Mouse (Mus musculus) adrenal gland, adult 10 weeks (tissue): ENCODE results near the gene Cdc34. TPM values are rescaled to one million over a fixed set of nuclear protein-coding genes. Genes with fewer than 3 reads are reported as not detected.

ENCODE experiments used
- polyA plus RNA-seq: library from polyadenylated mRNA; stranded (reverse); fragments of 350-450 nt; fragmentation: Illumina TruSeq; extraction: RNeasy Lipid Tissue Mini Kit (QIAGEN cat#74804); gene quantifications from one replicate; pipeline ENCODE4 v1.2.3, GENCODE M21; 2014; ENCODE audit warnings: low read depth, low replicate concordance

The Cdc34 gene
- polyA plus RNA-seq = not detected

GRCm38 (mm10) chr10:79681591-79682245, at the start of gene Cdc34:
TSS of gene Cdc34 (plus strand) at chr10:79682195.

GRCm38 (mm10) chr10:79637128-79638110, 44.6 kb upstream of the Cdc34 start, which contains the start of gene Shc2:
TSS of gene Shc2 (minus strand) at chr10:79637918.

DNA sequence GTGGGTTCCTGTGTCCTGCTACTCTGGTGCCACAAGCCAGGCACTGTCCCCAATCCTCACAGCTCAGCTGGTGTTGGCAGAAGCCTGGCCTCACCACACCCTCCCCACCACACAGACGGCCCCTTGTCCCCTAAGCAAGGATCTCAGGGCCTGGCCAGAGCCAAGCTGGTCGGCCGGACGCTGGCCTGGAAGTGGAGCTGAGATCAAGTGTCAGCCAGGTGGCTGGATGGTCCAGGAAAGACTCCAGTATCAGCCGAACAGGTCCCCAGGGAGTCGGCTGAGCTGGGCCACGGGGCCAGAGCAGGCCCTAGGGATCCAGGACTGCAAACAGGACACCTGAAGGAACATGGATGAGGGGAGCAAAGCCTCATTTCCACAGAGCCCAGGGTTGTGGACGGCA, 36.3 kb upstream of the Cdc34 start, which contains the start of gene Odf3l2:
Odf3l2 (minus strand) TSS at position 28 of the 400 bp plus-strand sequence.

DNA sequence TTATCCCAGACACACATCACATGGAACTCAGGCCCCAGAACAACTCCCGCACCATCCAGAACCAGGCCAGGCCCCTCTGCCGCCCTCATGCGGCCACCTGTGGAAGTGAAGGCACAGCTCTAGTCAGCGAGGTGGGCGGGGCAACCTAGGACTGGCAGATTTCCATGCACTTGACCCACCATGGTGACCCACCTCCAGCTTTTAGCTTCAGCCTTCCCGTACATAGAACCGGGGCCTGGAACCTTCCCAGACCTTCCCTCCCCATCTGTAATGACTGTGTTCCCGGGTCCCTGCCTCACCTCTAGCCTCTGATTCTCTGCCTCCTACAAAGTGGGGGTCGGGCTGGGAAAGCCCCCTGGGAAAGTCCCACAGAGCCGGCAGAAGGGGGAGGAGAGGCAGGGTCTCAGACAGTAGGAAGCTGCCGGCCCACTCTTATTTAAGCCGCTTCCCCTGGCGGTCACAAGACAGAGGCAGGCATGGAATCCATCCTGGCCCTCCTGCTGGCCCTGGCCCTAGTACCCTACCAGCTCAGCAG, 17.8 kb upstream of the Cdc34 start, which contains the start of gene Madcam1:
Madcam1 (plus strand) TSS at position 429 of the 535 bp plus-strand sequence.

GRCm38 (mm10) chr10:79668771-79669575, 13.0 kb upstream of the Cdc34 start, which contains the start of gene Tpgs1:
TSS of gene Tpgs1 (plus strand) at chr10:79669369.

DNA sequence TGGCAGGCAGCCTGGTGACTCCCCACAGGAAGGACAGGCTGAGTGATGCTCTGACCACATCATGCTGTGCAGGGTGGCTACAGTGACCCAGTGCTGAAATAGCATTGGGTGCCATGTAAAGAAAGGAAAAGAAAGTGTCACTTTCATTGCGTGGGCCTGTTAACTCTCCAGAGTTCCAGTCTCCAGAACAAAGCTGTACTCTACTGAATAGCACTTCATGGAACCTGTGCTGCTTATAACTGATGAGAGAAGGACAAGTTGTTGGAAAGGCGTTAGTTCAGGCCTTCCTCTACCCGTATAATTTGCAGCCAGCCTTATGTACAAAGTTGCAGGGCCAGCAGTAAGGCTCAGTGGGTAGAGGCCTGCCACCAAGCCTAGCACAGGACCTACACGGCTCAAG, 6.7 kb downstream of the Cdc34 start, which contains the start of gene Gzmm:
Gzmm (plus strand) TSS at position 301 of the 400 bp plus-strand sequence.

GRCm38 (mm10) chr10:79704065-79704969, 22.3 kb downstream of the Cdc34 start, which contains the start of gene Bsg:
TSS of gene Bsg (plus strand) at chr10:79704491.

GRCm38 (mm10) chr10:79716254-79716987, 34.4 kb downstream of the Cdc34 start, which contains the start of gene Hcn2:
TSS of gene Hcn2 (plus strand) at chr10:79716634.

Other genes with a start within 250 kb of the Cdc34 start
- not detected for gene Vmn2r83, start 213.5 kb upstream of the Cdc34 start, polyA plus RNA-seq
- 1.7 TPM for gene Plpp2, start 148.4 kb upstream of the Cdc34 start, polyA plus RNA-seq
- gene Mier2, start 127.0 kb upstream of the Cdc34 start, polyA plus RNA-seq = not detected
- gene Theg, start 94.9 kb upstream of the Cdc34 start, polyA plus RNA-seq = not detected
- gene C2cd4c, start 68.2 kb upstream of the Cdc34 start, polyA plus RNA-seq = not detected
- gene Shc2, start 44.3 kb upstream of the Cdc34 start, polyA plus RNA-seq = 1.1 TPM
- gene Odf3l2, start 36.5 kb upstream of the Cdc34 start, polyA plus RNA-seq = not detected
- gene Madcam1, start 17.6 kb upstream of the Cdc34 start, polyA plus RNA-seq = not detected
- gene Tpgs1, start 12.8 kb upstream of the Cdc34 start, polyA plus RNA-seq = not detected
- gene Gzmm, start 6.8 kb downstream of the Cdc34 start, polyA plus RNA-seq = not detected
- 289 TPM for gene Bsg, start 22.3 kb downstream of the Cdc34 start, polyA plus RNA-seq
- gene Hcn2, start 34.4 kb downstream of the Cdc34 start, polyA plus RNA-seq = not detected
- not detected for gene Polrmt, start 64.4 kb downstream of the Cdc34 start, polyA plus RNA-seq
- gene Fgf22, start 72.9 kb downstream of the Cdc34 start, polyA plus RNA-seq = not detected
- gene Rnf126, start 84.8 kb downstream of the Cdc34 start, polyA plus RNA-seq = 0.58 TPM
- 6.9 TPM for gene Fstl3, start 95.1 kb downstream of the Cdc34 start, polyA plus RNA-seq
- not detected for gene Prss57, start 108.8 kb downstream of the Cdc34 start, polyA plus RNA-seq
- gene Palm, start 111.4 kb downstream of the Cdc34 start, polyA plus RNA-seq = 0.93 TPM
- not detected for gene Misp, start 138.8 kb downstream of the Cdc34 start, polyA plus RNA-seq
- gene Ptbp1, start 172.2 kb downstream of the Cdc34 start, polyA plus RNA-seq = 69.8 TPM
- not detected for gene Prtn3, start 192.3 kb downstream of the Cdc34 start, polyA plus RNA-seq
- gene Plppr3, start 192.4 kb downstream of the Cdc34 start, polyA plus RNA-seq = not detected
- not detected for gene Elane, start 204.1 kb downstream of the Cdc34 start, polyA plus RNA-seq
- 14.9 TPM for gene Cfd, start 208.7 kb downstream of the Cdc34 start, polyA plus RNA-seq
- not detected for gene Med16, start 226.7 kb downstream of the Cdc34 start, polyA plus RNA-seq
- not detected for gene Gm26602, start 228.7 kb downstream of the Cdc34 start, polyA plus RNA-seq
- gene Kiss1r, start 234.8 kb downstream of the Cdc34 start, polyA plus RNA-seq = not detected
- 8.8 TPM for gene R3hdm4, start 239.0 kb downstream of the Cdc34 start, polyA plus RNA-seq
- gene Arid3a, start 244.8 kb downstream of the Cdc34 start, polyA plus RNA-seq = 1.9 TPM